Comparison of ENCODE assay signal across 9 mouse cellular contexts in genomic region chr13:109343596-109343995, GRCm38 (mm10).
A peak's percentile ranks its signal among the peaks of the same experiment; 100 is the strongest.
DNase-seq lines count a peak whose midpoint lies in the region; ATAC-seq and TF ChIP-seq lines count a peak whose summit lies in the region.
"Had no signal": no experiment of that assay in that cellular context is flagged by ENCODE, and none has a peak within 500 bp of the region (broad histone marks: within the 10 kb centered on the region; RNA-seq: fewer than 3 reads in every experiment).

No protein-coding gene starts in this region.

- no peak overlapping the region for H3K4me3 ChIP-seq in bone marrow macrophage, adult 2 months (ENCODE audit: insufficient read depth, low read length)
- no peak overlapping the region for H3K4me3 ChIP-seq in embryonic facial prominence, embryonic 15.5 days (replicated peaks)
- H3K4me3 ChIP-seq in heart, postnatal 0 days (ENCODE audit: low read depth, low read length): no peak overlapping the region
- no peak overlapping the region for H3K4me3 ChIP-seq in liver, embryonic 11.5 days (ENCODE audit: low read depth, low read length)
- no peak overlapping the region for H3K4me3 ChIP-seq in stomach, embryonic 14.5 days (ENCODE audit: low read depth, low read length)
- H3K4me3 ChIP-seq: erythroblast, embryonic 14.5 days had no signal

- no peaks in the 10 kb centered on the region for H3K9me3 ChIP-seq in embryonic facial prominence, embryonic 15.5 days (replicated peaks)
- no peaks in the 10 kb centered on the region for H3K9me3 ChIP-seq in heart, postnatal 0 days (replicated peaks; ENCODE audit: control insufficient read depth, low read length)
- no peaks in the 10 kb centered on the region for H3K9me3 ChIP-seq in liver, embryonic 11.5 days (ENCODE audit: control insufficient read depth, low read length)
- no peaks in the 10 kb centered on the region for H3K9me3 ChIP-seq in stomach, embryonic 14.5 days (ENCODE audit: control insufficient read depth, low read depth, low read length)

- no peak overlapping the region for H3K4me2 ChIP-seq in embryonic facial prominence, embryonic 15.5 days (replicated peaks)
- no peak overlapping the region for H3K4me2 ChIP-seq in heart, postnatal 0 days (ENCODE audit: low read depth, low read length)
- H3K4me2 ChIP-seq in liver, embryonic 11.5 days: no peak overlapping the region
- H3K4me2 ChIP-seq in stomach, embryonic 14.5 days (replicated peaks; ENCODE audit: low read depth, low read length): no peak overlapping the region

- no peak for TF ChIP-seq EP300 in heart, postnatal 0 days (IDR thresholded peaks at IDR 0.05; ENCODE audit: low read depth)

- TF ChIP-seq CTCF in bone marrow macrophage, adult 2 months (IDR thresholded peaks at IDR 0.05; ENCODE audit: low read depth, low read length): peak; percentile 68
- TF ChIP-seq CTCF in heart, postnatal 0 days (IDR thresholded peaks at IDR 0.05; ENCODE audit: low read depth): peak; percentile 89

- peak; percentile 82; the same call in 1 of the 2 replicates for ATAC-seq in embryonic facial prominence, embryonic 15.5 days (ENCODE audit: insufficient number of reproducible peaks, low FRiP score, low TSS enrichment, low read depth)
- ATAC-seq in heart, postnatal 0 days (ENCODE audit: insufficient read depth, low read depth): peak; percentile 81
- ATAC-seq in liver, embryonic 11.5 days (replicated peaks; ENCODE audit: low FRiP score): peak; percentile 67
- 0 out of 2 replicates have a peak, but pooled peaks have one; percentile 42 for ATAC-seq in stomach, embryonic 14.5 days (ENCODE audit: insufficient number of reproducible peaks, insufficient read depth, low FRiP score, low read depth)

- H3K27ac ChIP-seq in bone marrow macrophage, adult 2 months (ENCODE audit: insufficient read depth, low read depth, low read length): no peak overlapping the region
- H3K27ac ChIP-seq in embryonic facial prominence, embryonic 15.5 days (replicated peaks): no peak overlapping the region
- H3K27ac ChIP-seq in heart, postnatal 0 days (ENCODE audit: low read depth): no peak overlapping the region
- H3K27ac ChIP-seq in liver, embryonic 11.5 days (ENCODE audit: low read depth, low read length): no peak overlapping the region
- H3K27ac ChIP-seq in stomach, embryonic 14.5 days (ENCODE audit: low read length): no peak overlapping the region

- no peaks in the 10 kb centered on the region for H3K36me3 ChIP-seq in embryonic facial prominence, embryonic 15.5 days
- H3K36me3 ChIP-seq in heart, postnatal 0 days (replicated peaks; ENCODE audit: control insufficient read depth, insufficient read depth, low read length): no peaks in the 10 kb centered on the region
- H3K36me3 ChIP-seq in liver, embryonic 11.5 days (ENCODE audit: control insufficient read depth, insufficient read depth, low read length): no peaks in the 10 kb centered on the region
- no peaks in the 10 kb centered on the region for H3K36me3 ChIP-seq in stomach, embryonic 14.5 days (ENCODE audit: control insufficient read depth, insufficient read depth, low read length)

- peak; percentile 13 to 33 for DNase-seq in CD8-positive naive resting alpha-beta T cell, adult 2 months (ENCODE audit: low read depth in 2 of 2, low spot score in 2 of 2)
- DNase-seq in heart, postnatal 0 days (ENCODE audit: low spot score): peak; percentile 57
- peak; percentile 84 for DNase-seq in kidney, postnatal 14 days
- DNase-seq in liver, embryonic 11.5 days (ENCODE audit: low spot score): no peak
- DNase-seq in natural killer cell, adult 2 months (ENCODE audit: low spot score in 2 of 2): peak; percentile 21 to 57

- no peaks in the 10 kb centered on the region for H3K4me1 ChIP-seq in bone marrow macrophage, adult 2 months (ENCODE audit: control insufficient read depth, insufficient read depth, low read length)
- H3K4me1 ChIP-seq in embryonic facial prominence, embryonic 15.5 days: 0 out of 2 replicates have a peak, but pooled peaks cover 3% of the 10 kb centered on the region
- H3K4me1 ChIP-seq in heart, postnatal 0 days (ENCODE audit: control insufficient read depth, insufficient read depth): no peaks in the 10 kb centered on the region
- no peaks in the 10 kb centered on the region for H3K4me1 ChIP-seq in liver, embryonic 11.5 days (replicated peaks; ENCODE audit: control insufficient read depth, insufficient read depth, low read length)
- H3K4me1 ChIP-seq in stomach, embryonic 14.5 days (ENCODE audit: control insufficient read depth, insufficient read depth, low read length): no peaks in the 10 kb centered on the region

- WGBS in embryonic facial prominence, embryonic 15.5 days: 2% methylated on average over 4 of the region's 4 CpGs
- WGBS in heart, postnatal 0 days: 2% methylated on average over 4 of the region's 4 CpGs
- WGBS in liver, embryonic 11.5 days: 6% methylated on average over 4 of the region's 4 CpGs
- 5% methylated on average over 4 of the region's 4 CpGs for WGBS in stomach, embryonic 14.5 days

- no peak overlapping the region for H3K9ac ChIP-seq in embryonic facial prominence, embryonic 15.5 days
- no peak overlapping the region for H3K9ac ChIP-seq in heart, postnatal 0 days (replicated peaks; ENCODE audit: low read depth, low read length)
- H3K9ac ChIP-seq in liver, embryonic 11.5 days (ENCODE audit: low read depth, low read length): no peak overlapping the region
- H3K9ac ChIP-seq in stomach, embryonic 14.5 days (replicated peaks; ENCODE audit: low read depth, low read length): no peak overlapping the region

- TF ChIP-seq POLR2A in bone marrow macrophage, adult 2 months (IDR thresholded peaks at IDR 0.05; ENCODE audit: borderline replicate concordance, low read depth, low read length): no peak

- H3K27me3 ChIP-seq in embryonic facial prominence, embryonic 15.5 days: no peaks in the 10 kb centered on the region
- no peaks in the 10 kb centered on the region for H3K27me3 ChIP-seq in heart, postnatal 0 days (ENCODE audit: control insufficient read depth, insufficient read depth, low read length)
- no peaks in the 10 kb centered on the region for H3K27me3 ChIP-seq in liver, embryonic 11.5 days (replicated peaks; ENCODE audit: control insufficient read depth, insufficient read depth, low read length)
- H3K27me3 ChIP-seq in stomach, embryonic 14.5 days (ENCODE audit: control insufficient read depth, insufficient read depth, low read length): no peaks in the 10 kb centered on the region
